ENCODE assay signal across 9 mouse cellular contexts in the genomic region with DNA sequence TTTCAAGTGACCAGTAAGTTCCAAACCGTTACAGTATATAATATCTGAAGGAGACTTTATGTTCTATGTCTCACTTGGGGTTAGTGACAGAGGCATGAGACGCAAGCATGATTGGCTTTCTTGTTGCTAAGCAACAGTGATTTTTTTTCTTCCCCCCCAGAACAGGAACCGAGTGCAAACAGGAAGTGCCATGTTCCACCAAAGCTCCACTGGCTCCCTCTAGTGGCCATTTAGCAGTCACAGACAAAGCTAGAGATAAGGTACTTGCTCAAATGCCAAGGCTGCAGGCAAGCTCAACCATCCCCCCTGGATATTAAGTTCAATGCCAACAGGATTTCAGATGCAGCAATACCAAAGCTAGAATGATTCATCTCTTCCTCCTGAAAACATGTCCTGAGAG. TPM values are rescaled to one million over a fixed set of nuclear protein-coding genes. Genes with fewer than 3 reads are reported as not detected.
DNase-seq lines count a peak whose midpoint lies in the region; ATAC-seq and TF ChIP-seq lines count a peak whose summit lies in the region.
"Had no signal": no experiment of that assay in that cellular context is flagged by ENCODE, and none has a peak within 500 bp of the region (broad histone marks: within the 10 kb centered on the region; RNA-seq: fewer than 3 reads in every experiment).

No protein-coding gene starts in this region.

- peak; percentile 94 for DNase-seq in NIH3T3 (ENCODE audit: low read depth)
- DNase-seq in cerebellum, adult 2 months: peak; percentile 29 to 64
- peak; percentile 41 to 51 for DNase-seq in frontal cortex, postnatal 14 days (ENCODE audit: low spot score in 2 of 2)
- peak; percentile 83 for DNase-seq in hindbrain, embryonic 14.5 days (ENCODE audit: low spot score)
- peak; percentile 64 to 70 for DNase-seq in layer of hippocampus, postnatal 10 days (ENCODE audit: low spot score in 2 of 2)
- peak; percentile 86 for DNase-seq in lung, postnatal 25 days (ENCODE audit: low spot score)
- peak; percentile 79 for DNase-seq in retina, postnatal 7 days (ENCODE audit: low read depth, low spot score)
- peak; percentile 39 to 50 for DNase-seq in thymus, postnatal 36 days

- TF ChIP-seq POLR2A in cerebellum, adult 2 months (IDR thresholded peaks at IDR 0.05; ENCODE audit: borderline replicate concordance, insufficient read depth, low read length): no peak

- no peak overlapping the region for H3K4me3 ChIP-seq in cerebellum, adult 2 months (replicated peaks; ENCODE audit: insufficient read depth, low read depth, low read length)
- no peak overlapping the region for H3K4me3 ChIP-seq in hindbrain, embryonic 14.5 days (replicated peaks; ENCODE audit: low read length)
- H3K4me3 ChIP-seq: megakaryocyte, embryonic 14.5 days had no signal

- H3K9ac ChIP-seq in hindbrain, embryonic 14.5 days: no peak overlapping the region

- H3K27ac ChIP-seq in cerebellum, adult 2 months (ENCODE audit: insufficient read depth, low read length): no peak overlapping the region
- H3K27ac ChIP-seq in hindbrain, embryonic 14.5 days: no peak overlapping the region

- WGBS in cerebellum, adult 2 months: 12% methylated on average over 3 of the region's 3 CpGs
- WGBS in hindbrain, embryonic 14.5 days: 26% methylated on average over 3 of the region's 3 CpGs

- no peaks in the 10 kb centered on the region for H3K27me3 ChIP-seq in cerebellum, adult 2 months (ENCODE audit: control insufficient read depth, insufficient read depth, low read length)
- no peaks in the 10 kb centered on the region for H3K27me3 ChIP-seq in hindbrain, embryonic 14.5 days (ENCODE audit: control insufficient read depth, insufficient read depth, low read length)

- peak overlapping the region; percentile 34; the same call in 1 of the 2 replicates for H3K4me2 ChIP-seq in hindbrain, embryonic 14.5 days (replicated peaks)

- no peaks in the 10 kb centered on the region for H3K4me1 ChIP-seq in cerebellum, adult 2 months (ENCODE audit: control insufficient read depth, insufficient read depth, low read length)
- peaks cover 6% of the 10 kb centered on the region; the same call in 1 of the 2 replicates for H3K4me1 ChIP-seq in hindbrain, embryonic 14.5 days (replicated peaks; ENCODE audit: control insufficient read depth, insufficient read depth, low read length)

- no peaks in the 10 kb centered on the region for H3K9me3 ChIP-seq in hindbrain, embryonic 14.5 days (ENCODE audit: control insufficient read depth, low read length)
- H3K9me3 ChIP-seq: megakaryocyte, embryonic 14.5 days had no signal

- ATAC-seq in hindbrain, embryonic 14.5 days (ENCODE audit: low FRiP score): peak; percentile 59

- TF ChIP-seq CTCF in cerebellum, adult 2 months (IDR thresholded peaks at IDR 0.05; ENCODE audit: borderline replicate concordance, insufficient read depth, low read depth, low read length): peak; percentile 58; the same call in 1 of the 2 replicates

- H3K36me3 ChIP-seq in hindbrain, embryonic 14.5 days (replicated peaks; ENCODE audit: control insufficient read depth, insufficient read depth): no peaks in the 10 kb centered on the region

RNA-seq across cellular contexts. Expression of gene Usp27x, which starts 45.4 kb away (rescaled TPM):
- polyA plus RNA-seq in cerebellum, adult 2 months (2012; rRNA removed): 4.1 and 4.2 TPM in 2 replicates
- polyA plus RNA-seq in hindbrain, embryonic 14.5 days (2014; fragmentation: Nextera tagmentation; extraction: Ambion mirVana): 0.95 and 1.0 TPM in 2 replicates
- 10 to 100 TPM; 14.0 to 14.9 TPM for total RNA-seq in layer of hippocampus, postnatal 10 days (2021)
